Mouse (Mus musculus): ENCODE measurements around the gene Ovol1.

DNA sequence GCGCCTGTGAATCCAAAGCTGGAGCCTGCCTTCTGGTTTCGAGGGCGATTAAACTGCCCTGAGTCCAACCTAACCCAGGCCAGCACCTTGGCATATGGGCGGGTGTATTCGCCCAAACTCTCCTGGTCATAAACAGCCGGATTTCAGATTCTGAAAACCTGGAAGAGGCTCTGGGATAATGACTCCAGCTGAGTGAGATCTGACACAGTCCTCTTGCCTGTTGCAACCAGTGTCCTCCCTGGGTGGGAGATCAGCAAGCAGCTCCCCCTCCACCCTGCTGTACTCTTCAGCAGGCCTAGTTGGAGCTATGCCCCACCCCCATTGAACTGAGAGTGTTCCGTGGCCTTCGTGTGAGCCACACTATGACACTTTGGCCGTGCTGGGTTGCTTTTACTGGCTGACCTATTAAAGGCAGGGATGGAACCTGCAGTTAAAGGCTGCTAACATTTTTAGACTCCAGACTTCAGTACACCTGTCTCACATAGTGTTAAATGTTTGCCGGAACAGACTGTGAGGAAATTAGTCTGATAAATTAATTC, 875 bp upstream of the Ovol1 start:
- TF ChIP-seq CTCF (IDR thresholded peaks at IDR 0.05; ENCODE audit: insufficient read depth, low read length) = no peak
- TF ChIP-seq POLR2A (IDR thresholded peaks at IDR 0.05; ENCODE audit: borderline replicate concordance, extremely low read depth, low read depth, low read length) = no peak
